Comparison of ENCODE assay signal across 10 mouse cellular contexts in the genomic region with DNA sequence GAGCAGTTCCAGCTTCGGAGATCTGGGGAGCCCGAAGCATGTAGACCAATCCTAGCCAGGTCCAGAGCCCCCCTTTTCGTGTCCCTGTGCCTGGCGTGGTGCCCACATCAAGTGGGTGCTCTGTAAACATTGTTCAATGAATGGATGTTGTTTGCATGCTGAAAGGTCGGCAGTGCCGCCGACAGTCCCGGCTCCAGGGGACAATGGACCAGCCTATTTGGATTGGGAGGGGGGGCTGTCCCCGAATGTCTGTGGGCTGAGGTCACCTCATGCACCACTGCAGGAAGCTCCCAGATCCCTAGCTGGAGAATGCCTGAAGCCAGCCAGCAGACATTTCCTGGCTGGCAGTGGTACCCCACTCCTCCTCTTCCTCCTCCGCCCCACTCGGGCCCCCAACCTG. TPM values are rescaled to one million over a fixed set of nuclear protein-coding genes. Genes with fewer than 3 reads are reported as not detected.
A peak's percentile ranks its signal among the peaks of the same experiment; 100 is the strongest.
DNase-seq lines count a peak whose midpoint lies in the region; ATAC-seq lines count a peak whose summit lies in the region.
"Had no signal": no experiment of that assay in that cellular context is flagged by ENCODE, and none has a peak within 500 bp of the region (broad histone marks: within the 10 kb centered on the region; RNA-seq: fewer than 3 reads in every experiment).

No protein-coding gene starts in this region.

- no peaks in the 10 kb centered on the region for H3K27me3 ChIP-seq in heart, embryonic 15.5 days
- no peaks in the 10 kb centered on the region for H3K27me3 ChIP-seq in limb, embryonic 12.5 days
- H3K27me3 ChIP-seq: CH12.LX had no signal

- H3K4me2 ChIP-seq in heart, embryonic 15.5 days, result peak overlapping the region; percentile 17; the same call in 1 of the 2 replicates
- H3K4me2 ChIP-seq in limb, embryonic 12.5 days, result no peak overlapping the region

- ATAC-seq in heart, embryonic 15.5 days (replicated peaks; ENCODE audit: insufficient number of reproducible peaks, insufficient read depth, low FRiP score, low read depth), result peak; percentile 70
- ATAC-seq in limb, embryonic 12.5 days (ENCODE audit: insufficient number of reproducible peaks, insufficient read depth, low FRiP score, low TSS enrichment, low read depth), result 0 out of 2 replicates have a peak, but pooled peaks have one; percentile 23
- ATAC-seq in granulocyte monocyte progenitor cell, adult 5-6 weeks (replicated peaks; ENCODE audit: poor library complexity, severe bottlenecking), result no peak
- no peak for ATAC-seq in erythroid progenitor cell, adult 5-6 weeks (replicated peaks; ENCODE audit: low FRiP score, poor library complexity, severe bottlenecking)

- WGBS in heart, embryonic 15.5 days, result 43% methylated on average over 11 of the region's 11 CpGs
- 73% methylated on average over 11 of the region's 11 CpGs for WGBS in limb, embryonic 12.5 days

- peak; percentile 26 for DNase-seq in gastrocnemius, postnatal 14 days
- no peak for DNase-seq in gastrocnemius, adult 18-20 months (ENCODE audit: low spot score)
- DNase-seq in Muller cell, postnatal 12 days (ENCODE audit: inconsistent ontology term), result peak; percentile 91
- no peak for DNase-seq in thymus, adult 18-20 months

- no peak overlapping the region for H3K9ac ChIP-seq in heart, embryonic 15.5 days
- H3K9ac ChIP-seq in limb, embryonic 12.5 days (replicated peaks), result no peak overlapping the region
- H3K9ac ChIP-seq: liver, embryonic 14.5 days had no signal

- H3K36me3 ChIP-seq in heart, embryonic 15.5 days, result no peaks in the 10 kb centered on the region
- no peaks in the 10 kb centered on the region for H3K36me3 ChIP-seq in limb, embryonic 12.5 days

- peaks cover 26% of the 10 kb centered on the region for H3K4me1 ChIP-seq in heart, embryonic 15.5 days (replicated peaks)
- H3K4me1 ChIP-seq in limb, embryonic 12.5 days (replicated peaks), result peaks cover 13% of the 10 kb centered on the region

- H3K27ac ChIP-seq in heart, embryonic 15.5 days, result peak overlapping the region; percentile 57
- H3K27ac ChIP-seq in limb, embryonic 12.5 days, result peak overlapping the region; percentile 37; the same call in 1 of the 2 replicates
- H3K27ac ChIP-seq: liver, embryonic 14.5 days had no signal

- no peaks in the 10 kb centered on the region for H3K9me3 ChIP-seq in heart, embryonic 15.5 days (replicated peaks)
- no peaks in the 10 kb centered on the region for H3K9me3 ChIP-seq in limb, embryonic 12.5 days

- intact Hi-C loops in gastrocnemius, postnatal 14 days (cut with DNase I; ENCODE audit: low total_unique reads), result no loop called here

- no peak overlapping the region for H3K4me3 ChIP-seq in heart, embryonic 15.5 days
- H3K4me3 ChIP-seq in limb, embryonic 12.5 days (replicated peaks), result no peak overlapping the region

RNA-seq across cellular contexts. Expression of a gene that starts 22.9 kb away (rescaled TPM):
- total RNA-seq in gastrocnemius, postnatal 14 days (2021), result under 1 TPM in 1 of 2 experiments, not detected in 1; 0.18 TPM
- total RNA-seq in gastrocnemius, adult 18-20 months (2021), result under 1 TPM in 1 of 2 experiments, not detected in 1; 0.57 TPM
- polyA plus RNA-seq in heart, embryonic 15.5 days (2015; fragmentation: Nextera tagmentation; extraction: Ambion mirVana), result 0.13 TPM in 1 of 2 replicates, not detected in the other
- not detected in 2 replicates for polyA plus RNA-seq in limb, embryonic 12.5 days (2016; fragmentation: Nextera tagmentation; extraction: Ambion mirVana)
- total RNA-seq in granulocyte monocyte progenitor cell, adult 5-6 weeks (2014; fragmentation: Nextera tagmentation), result not detected in 2 replicates
- 0.15 and 0.39 TPM in 2 replicates for total RNA-seq in granulocyte monocyte progenitor cell, adult 5-6 weeks (2017)
- total RNA-seq in erythroid progenitor cell, adult 5-6 weeks (2015; ENCODE audit: low replicate concordance), result not detected in 2 replicates
- total RNA-seq in erythroid progenitor cell, adult 5-6 weeks (2017; ENCODE audit: low replicate concordance), result not detected in 2 replicates

Comparison
In these comparisons a context has a peak if more than half of its experiments do, and no peak if none do; other contexts are left out.
1. DNase-seq: peak in gastrocnemius, postnatal 14 days (single experiment) and Muller cell, postnatal 12 days (single experiment); none in gastrocnemius, adult 18-20 months (single experiment) and thymus, adult 18-20 months (0 of 2).
2. ATAC-seq: peak in heart, embryonic 15.5 days (single experiment) and limb, embryonic 12.5 days (single experiment); none in granulocyte monocyte progenitor cell, adult 5-6 weeks (single experiment) and erythroid progenitor cell, adult 5-6 weeks (single experiment).